Mouse (Mus musculus) hindbrain, embryonic 11.5 days (tissue): ENCODE measurements around the gene Tex261. TPM values are rescaled to one million over a fixed set of nuclear protein-coding genes. Genes with fewer than 3 reads are reported as not detected.

Source experiments
- ATAC-seq: fragments of 200-750 bp; cut with Nextera tagmentation; 2 replicates; pipeline ENCODE4 v1.8.0; 2017; ENCODE audit warnings: mild to moderate bottlenecking, moderate TSS enrichment, moderate library complexity; ENCODE audit not compliant: low FRiP score
- DNase-seq: peaks from one replicate; pipeline ENCODE4 v3.0.0-alpha.2; 2015; ENCODE audit warnings: low spot score
- H3K27ac ChIP-seq: fragments of 300-500 bp; sonication (generic); 2 replicates; pipeline ENCODE4 v1.5.1; 2014; ENCODE audit warnings: mild to moderate bottlenecking, low read depth, low read length
- H3K27me3 ChIP-seq: fragments of 300-500 bp; sonication (generic); 2 replicates; pipeline ENCODE4 v1.6.1; 2014; ENCODE audit warnings: mild to moderate bottlenecking, low read length, moderate library complexity, mixed read lengths; ENCODE audit not compliant: control insufficient read depth, insufficient read depth
- H3K36me3 ChIP-seq: fragments of 300-500 bp; sonication (generic); 2 replicates; pipeline ENCODE4 v1.6.1; 2014; ENCODE audit warnings: mild to moderate bottlenecking, low read length, moderate library complexity, mixed read lengths; ENCODE audit not compliant: control insufficient read depth, insufficient read depth
- H3K4me1 ChIP-seq: fragments of 300-500 bp; sonication (generic); replicated peaks from 2 replicates; pipeline ENCODE4 v1.6.1; 2014; ENCODE audit warnings: low read length, mixed read lengths; ENCODE audit not compliant: control insufficient read depth, insufficient read depth
- H3K4me2 ChIP-seq: fragments of 300-500 bp; sonication (generic); replicated peaks from 2 replicates; pipeline ENCODE4 v1.6.1; 2014; ENCODE audit warnings: mild to moderate bottlenecking, low read depth, low read length
- H3K4me3 ChIP-seq: fragments of 300-500 bp; sonication (generic); 2 replicates; pipeline ENCODE4 v1.5.1; 2014; ENCODE audit warnings: low read depth, low read length
- H3K9ac ChIP-seq: fragments of 300-500 bp; sonication (generic); 2 replicates; pipeline ENCODE4 v1.6.1; 2014; ENCODE audit warnings: low read depth, low read length
- H3K9me3 ChIP-seq: fragments of 300-500 bp; sonication (generic); 2 replicates; pipeline ENCODE4 v1.6.1; 2016; ENCODE audit warnings: low read length; ENCODE audit not compliant: control insufficient read depth
- WGBS: fragments of 180-500 bp; shearing (Covaris S2); extraction: QIAGEN DNeasy Blood & Tissue Kit; methylation state at CpG from one replicate; pipeline ENCODE4 v1.1.7; 2014; 5-methylcytosine and 5-hydroxymethylcytosine counted together
- polyA plus RNA-seq: library from polyadenylated mRNA; unstranded; fragments of >200 nt; fragmentation: Nextera tagmentation; extraction: Ambion mirVana; gene quantifications from 2 replicates; pipeline ENCODE4 v1.2.1, GENCODE M21; 2014

Gene Tex261
- 48.1 and 50.1 TPM in 2 replicates for polyA plus RNA-seq

DNA sequence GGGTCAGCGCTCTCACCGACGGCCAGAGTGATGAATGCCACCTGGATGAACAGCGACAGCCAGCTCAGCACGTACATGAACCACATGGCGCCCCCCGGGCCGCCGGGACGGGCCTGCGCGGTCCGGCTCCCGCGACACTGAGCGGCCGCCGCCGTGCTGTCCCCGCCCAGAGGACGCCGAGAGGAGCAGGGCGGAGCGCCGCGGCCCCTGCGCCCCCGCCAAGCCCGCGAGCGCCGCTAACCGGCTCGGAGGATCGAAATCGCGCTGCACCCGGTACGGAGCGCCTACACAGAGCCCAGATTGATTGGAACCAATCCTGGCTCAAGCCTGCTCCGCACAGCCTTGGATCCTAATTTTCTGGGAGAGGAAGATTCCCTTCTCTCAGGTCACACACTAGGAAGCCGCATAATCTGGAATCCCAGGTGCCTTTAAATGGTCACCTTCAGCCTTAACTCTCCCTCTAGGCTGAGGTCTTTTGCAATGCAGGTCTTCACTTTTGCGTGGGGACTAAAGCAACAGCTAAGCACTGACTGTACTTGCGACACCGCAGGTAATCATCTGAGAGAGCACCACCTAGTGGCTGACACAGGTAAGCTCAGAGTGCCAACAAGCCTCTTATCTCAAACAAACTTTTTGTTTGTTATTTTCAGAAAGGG lies at the start of gene Tex261:
Gene Tex261, minus strand, starts transcription at position 176 of the 656 bp plus-strand sequence.
- peak within 1 kb of the TSS; percentile 93 for H3K9ac ChIP-seq
- WGBS, result under 1% methylated on average over 33 of the region's 45 CpGs
- ATAC-seq (peak; percentile 96), DNase-seq (peak; percentile 93)
- no peaks in the 10 kb centered on the region for H3K9me3 ChIP-seq
- H3K4me3 ChIP-seq, result peak within 1 kb of the TSS; percentile 93
- H3K27me3 ChIP-seq, result no peaks in the 10 kb centered on the region
- H3K4me2 ChIP-seq, result peak within 1 kb of the TSS; percentile 83
- H3K36me3 ChIP-seq, result no peaks in the 10 kb centered on the region
- 0 out of 2 replicates have a peak, but pooled peaks cover 5% of the 10 kb centered on the region for H3K4me1 ChIP-seq
- peak within 1 kb of the TSS; percentile 14; the same call in 1 of the 2 replicates for H3K27ac ChIP-seq

DNA sequence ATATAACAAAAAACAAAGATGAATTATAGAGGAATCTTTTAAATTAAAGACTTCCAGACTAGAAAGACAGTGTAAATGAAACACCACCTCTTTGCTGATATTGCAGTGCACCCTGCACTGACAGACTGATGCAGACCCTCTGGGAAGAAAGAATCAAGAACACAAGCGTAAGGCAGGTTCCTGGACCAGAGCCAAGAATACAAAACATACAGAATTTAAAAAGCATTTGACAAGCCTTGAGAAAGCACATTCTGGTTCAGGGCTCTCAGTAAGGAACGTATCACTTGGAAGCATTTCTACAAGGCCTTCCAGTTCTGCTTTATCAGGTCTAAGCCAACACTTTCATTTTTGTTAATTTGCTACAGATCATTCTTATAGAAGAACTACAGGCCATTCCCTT lies 46.2 kb upstream of the Tex261 start:
- H3K27ac ChIP-seq, result no peak overlapping the region
- WGBS, result 86% methylated on average over 2 of the region's 2 CpGs

DNA sequence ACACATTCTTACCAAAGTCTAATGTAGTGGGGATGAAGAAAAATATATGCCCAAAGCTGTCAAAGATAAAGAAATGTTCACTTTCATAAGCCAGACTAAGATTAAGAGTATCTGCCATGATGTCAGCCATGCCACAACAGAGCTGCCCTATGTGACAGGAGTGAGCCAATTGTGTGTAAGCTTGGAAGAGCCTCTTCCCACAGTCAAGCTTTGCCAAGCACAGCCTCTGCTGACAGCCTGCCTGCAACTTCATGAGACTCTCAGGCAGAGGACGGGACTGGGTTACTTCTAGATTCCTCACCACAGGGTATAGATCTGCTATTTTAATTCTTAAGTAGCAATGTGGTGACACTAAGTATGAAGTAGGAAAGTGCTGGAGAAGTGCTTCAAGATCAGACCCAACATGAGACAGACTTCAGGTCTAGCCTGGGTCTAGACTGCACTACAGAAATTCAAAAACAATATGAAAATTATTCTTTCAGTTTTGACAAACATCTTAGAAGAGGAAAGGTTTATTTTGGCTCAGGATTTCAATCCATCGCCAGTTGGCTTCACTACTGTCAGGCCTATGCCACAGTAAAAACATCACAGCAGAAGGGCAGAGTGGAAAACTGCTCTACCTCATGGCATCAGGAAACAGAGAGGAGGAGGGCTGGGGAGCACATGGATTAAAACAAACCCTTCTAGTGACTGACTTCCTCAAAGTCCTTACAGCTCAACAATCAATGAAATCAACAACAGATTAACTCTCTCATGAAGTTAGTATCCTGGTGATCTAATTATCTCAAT lies 45.3 kb upstream of the Tex261 start:
- H3K4me3 ChIP-seq, result no peak overlapping the region
- WGBS, result 88% methylated on average over 2 of the region's 2 CpGs
- H3K9me3 ChIP-seq, result no peaks in the 10 kb centered on the region
- no peak overlapping the region for H3K4me2 ChIP-seq
- ATAC-seq (no peak), DNase-seq (no peak)
- H3K36me3 ChIP-seq, result no peaks in the 10 kb centered on the region
- H3K27ac ChIP-seq, result no peak overlapping the region
- no peaks in the 10 kb centered on the region for H3K27me3 ChIP-seq
- H3K4me1 ChIP-seq, result no peaks in the 10 kb centered on the region
- no peak overlapping the region for H3K9ac ChIP-seq

More for the DNA sequence above, 46.2 kb upstream of the Tex261 start:
- Histone ChIP-seq H3K9ac (no peak overlapping the region), H3K4me2 (no peak overlapping the region), H3K4me1 (no peaks in the 10 kb centered on the region), H3K4me3 (no peak overlapping the region), H3K36me3 (no peaks in the 10 kb centered on the region), H3K9me3 (no peaks in the 10 kb centered on the region), H3K27me3 (no peaks in the 10 kb centered on the region)
- ATAC-seq, result no peak
- DNase-seq, result no peak

DNA sequence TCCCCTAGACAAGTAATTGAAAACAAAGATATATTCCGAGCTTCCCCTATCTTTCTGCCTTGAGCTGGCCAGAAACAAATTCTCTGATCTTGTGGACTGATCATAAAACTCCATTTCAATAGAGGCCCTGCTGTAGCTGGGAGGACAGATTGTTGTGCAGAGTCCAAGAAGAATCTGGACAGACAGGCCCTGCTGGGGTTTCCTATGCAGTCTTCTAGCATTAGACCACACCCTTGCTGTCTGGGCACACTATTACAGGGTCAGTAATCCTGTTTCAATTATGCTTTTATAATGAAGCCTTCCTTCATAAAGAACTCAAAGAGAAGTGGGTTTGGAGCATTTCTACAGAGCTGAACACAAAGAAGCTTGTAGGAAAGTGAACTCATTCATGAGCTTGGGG lies 43.4 kb upstream of the Tex261 start:
- 92% methylated on average over 1 of the region's 1 CpGs for WGBS
- no peak overlapping the region for H3K4me2 ChIP-seq
- H3K27me3 ChIP-seq, result no peaks in the 10 kb centered on the region
- no peaks in the 10 kb centered on the region for H3K4me1 ChIP-seq
- H3K9ac ChIP-seq, result no peak overlapping the region
- H3K4me3 ChIP-seq, result no peak overlapping the region
- DNase-seq (no peak), ATAC-seq (no peak)
- H3K27ac ChIP-seq, result no peak overlapping the region
- H3K36me3 ChIP-seq, result no peaks in the 10 kb centered on the region; the same call in 1 of the 2 replicates
- H3K9me3 ChIP-seq, result no peaks in the 10 kb centered on the region

DNA sequence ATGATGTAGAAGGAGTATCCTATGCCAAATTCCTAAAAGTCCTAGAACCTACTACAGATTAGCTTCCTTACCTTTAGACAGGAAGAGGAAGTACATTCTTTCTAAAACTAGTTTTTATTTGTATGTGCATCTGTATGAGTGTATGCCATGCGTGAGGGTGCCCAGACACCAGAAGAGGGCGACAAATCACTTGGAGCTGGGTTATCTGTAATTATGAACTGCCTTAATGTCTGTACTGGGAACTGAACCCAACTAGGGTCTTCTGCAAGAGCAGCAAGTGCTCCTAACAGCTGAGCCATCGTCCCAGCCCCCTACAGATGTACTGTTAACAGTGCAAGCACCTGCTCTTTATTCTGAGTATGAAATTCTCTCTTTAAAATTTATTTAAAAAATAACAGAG lies 40.2 kb upstream of the Tex261 start:
- no peak overlapping the region for H3K27ac ChIP-seq
- ATAC-seq (no peak), DNase-seq (no peak)
- no peaks in the 10 kb centered on the region for H3K4me1 ChIP-seq
- H3K9me3 ChIP-seq, result no peaks in the 10 kb centered on the region
- no peak overlapping the region for H3K4me2 ChIP-seq
- no peaks in the 10 kb centered on the region for H3K27me3 ChIP-seq
- no peak overlapping the region for H3K4me3 ChIP-seq
- no peak overlapping the region for H3K9ac ChIP-seq
- peaks cover 6% of the 10 kb centered on the region; the same call in 1 of the 2 replicates for H3K36me3 ChIP-seq
- WGBS, result 92% methylated on average over 3 of the region's 3 CpGs

DNA sequence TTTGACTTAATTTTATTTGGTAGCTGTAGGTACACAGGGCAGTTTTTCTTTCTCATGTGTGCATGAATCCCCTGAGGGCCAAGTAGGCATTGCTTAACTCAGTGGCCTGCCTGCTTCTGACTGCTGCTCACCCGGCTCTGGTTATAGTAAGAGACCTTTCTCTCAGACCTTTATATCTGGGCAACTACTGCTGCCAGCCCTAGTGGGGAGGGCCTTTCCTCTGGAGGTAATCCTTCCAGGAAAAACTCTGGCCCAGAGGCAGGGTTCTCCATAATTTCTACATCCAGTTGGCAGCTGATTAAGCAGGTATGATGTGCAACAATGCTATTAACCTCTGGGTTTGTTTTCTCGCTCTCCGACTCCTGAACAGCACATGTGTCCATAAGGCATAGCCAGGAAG lies 27.2 kb upstream of the Tex261 start:
- 89% methylated on average over 3 of the region's 3 CpGs for WGBS
- Histone ChIP-seq H3K4me1 (no peaks in the 10 kb centered on the region), H3K4me3 (no peak overlapping the region), H3K36me3 (0 out of 2 replicates have a peak, but pooled peaks cover 3% of the 10 kb centered on the region), H3K9me3 (no peaks in the 10 kb centered on the region), H3K27ac (no peak overlapping the region), H3K9ac (no peak overlapping the region), H3K4me2 (no peak overlapping the region), H3K27me3 (no peaks in the 10 kb centered on the region)
- ATAC-seq, result no peak
- no peak for DNase-seq

DNA sequence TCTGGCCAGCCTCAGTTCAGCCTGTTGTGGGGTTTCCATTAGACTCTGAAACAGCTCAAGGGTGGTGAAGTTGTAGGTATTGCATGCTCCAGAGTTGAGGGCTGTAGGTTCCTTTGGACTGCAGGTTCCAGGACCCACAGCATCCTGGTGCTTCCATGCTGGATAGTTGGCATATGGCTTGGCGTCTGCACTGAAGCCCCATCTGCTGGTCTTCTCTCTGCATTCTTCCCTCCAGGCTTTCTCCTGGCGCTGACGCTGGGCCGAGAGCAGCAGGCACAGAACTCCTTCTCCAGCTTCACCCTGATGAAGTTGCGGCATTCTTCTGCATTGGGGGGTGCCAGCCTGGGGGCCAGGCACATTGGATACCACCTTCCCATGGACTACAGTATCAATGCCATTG lies 26.4 kb upstream of the Tex261 start:
- Histone ChIP-seq H3K27ac (no peak overlapping the region), H3K27me3 (no peaks in the 10 kb centered on the region), H3K9ac (no peak overlapping the region), H3K4me2 (no peak overlapping the region), H3K9me3 (no peaks in the 10 kb centered on the region), H3K4me3 (no peak overlapping the region), H3K4me1 (no peaks in the 10 kb centered on the region), H3K36me3 (no peaks in the 10 kb centered on the region)
- DNase-seq (no peak), ATAC-seq (no peak)
- 88% methylated on average over 5 of the region's 5 CpGs for WGBS

DNA sequence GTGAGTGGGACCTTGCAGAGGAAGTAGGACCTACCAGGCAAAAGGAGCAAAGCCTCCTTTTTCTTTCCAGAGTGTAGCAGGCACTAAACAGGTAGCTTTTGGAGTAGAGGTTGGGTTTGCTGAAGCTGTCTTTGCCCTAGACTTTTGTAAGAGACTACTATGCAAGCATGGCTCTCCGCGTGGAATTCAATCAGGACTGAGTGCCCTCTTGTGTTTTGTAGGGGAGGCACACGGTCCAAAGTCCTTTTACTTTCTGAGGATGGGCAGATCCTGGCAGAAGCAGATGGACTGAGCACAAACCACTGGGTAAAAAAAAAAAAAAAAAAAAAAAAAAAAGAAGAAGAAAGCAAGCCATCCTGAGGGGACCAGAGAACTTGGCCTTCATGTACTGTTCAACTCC lies 21.1 kb upstream of the Tex261 start:
- Histone ChIP-seq H3K9ac (no peak overlapping the region), H3K27me3 (no peaks in the 10 kb centered on the region), H3K4me1 (peaks cover 5% of the 10 kb centered on the region; the same call in 1 of the 2 replicates), H3K36me3 (no peaks in the 10 kb centered on the region), H3K4me2 (no peak overlapping the region; the same call in 1 of the 2 replicates), H3K4me3 (no peak overlapping the region), H3K9me3 (no peaks in the 10 kb centered on the region), H3K27ac (no peak overlapping the region)
- no peak for DNase-seq
- 60% methylated on average over 3 of the region's 3 CpGs for WGBS
- no peak for ATAC-seq
